Mouse (Mus musculus): ENCODE measurements around the gene Mlip. TPM values are rescaled to one million over a fixed set of nuclear protein-coding genes. Genes with fewer than 3 reads are reported as not detected.

The Mlip gene
- polyA plus RNA-seq, 1 experiment from 2014 or later: 0.46 TPM

DNA sequence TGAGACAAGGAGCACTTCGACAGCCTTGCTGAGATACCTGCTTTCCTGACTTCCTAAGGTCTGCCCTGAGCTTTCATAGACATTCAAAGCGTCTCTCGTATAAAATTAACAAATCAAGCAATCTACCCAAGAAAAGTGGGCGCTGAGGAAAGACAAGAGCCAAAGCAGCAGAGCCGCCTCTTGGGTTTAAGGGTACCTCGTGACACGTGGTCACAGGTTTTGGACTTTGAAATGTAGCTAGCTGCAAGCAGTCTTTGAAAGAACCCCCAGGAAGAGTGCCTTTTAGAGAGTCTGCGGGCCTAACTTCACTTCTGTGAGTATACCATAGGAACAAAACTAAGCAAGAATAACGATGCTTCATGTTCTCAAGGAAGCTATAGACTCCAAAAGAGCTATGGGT is 31.9 kb upstream of the Mlip start:
- 86% methylated on average over 9 of the region's 9 CpGs for WGBS
- ATAC-seq (ENCODE audit: insufficient number of reproducible peaks, insufficient read depth, low FRiP score, low read depth): no peak

GRCm38 (mm10) chr9:77383951-77384350 is 31.2 kb upstream of the Mlip start:
- Histone ChIP-seq H3K4me3 (ENCODE audit: low read depth, low read length) (no peak overlapping the region), H3K9me3 (ENCODE audit: control insufficient read depth, low read depth, low read length) (no peaks in the 10 kb centered on the region), H3K4me1 (ENCODE audit: control insufficient read depth, insufficient read depth, low read length) (peaks cover 7% of the 10 kb centered on the region; the same call in 1 of the 2 replicates), H3K36me3 (ENCODE audit: control insufficient read depth, insufficient read depth, low read length) (no peaks in the 10 kb centered on the region), H3K9ac (replicated peaks; ENCODE audit: low read depth, low read length) (no peak overlapping the region), H3K27me3 (ENCODE audit: control insufficient read depth, insufficient read depth, low read length) (no peaks in the 10 kb centered on the region), H3K4me2 (replicated peaks; ENCODE audit: low read depth, low read length) (no peak overlapping the region), H3K27ac (ENCODE audit: low read length) (no peak overlapping the region)
- no peak for ATAC-seq (ENCODE audit: insufficient number of reproducible peaks, insufficient read depth, low FRiP score, low read depth)
- WGBS: 77% methylated on average over 4 of the region's 4 CpGs

More for the DNA sequence above, 31.9 kb upstream of the Mlip start:
- Histone ChIP-seq H3K27me3 (ENCODE audit: control insufficient read depth, insufficient read depth, low read length) (no peaks in the 10 kb centered on the region), H3K27ac (ENCODE audit: low read length) (no peak overlapping the region), H3K9me3 (ENCODE audit: control insufficient read depth, low read depth, low read length) (no peaks in the 10 kb centered on the region), H3K4me2 (replicated peaks; ENCODE audit: low read depth, low read length) (no peak overlapping the region), H3K4me1 (ENCODE audit: control insufficient read depth, insufficient read depth, low read length) (peaks cover 7% of the 10 kb centered on the region; the same call in 1 of the 2 replicates), H3K4me3 (ENCODE audit: low read depth, low read length) (no peak overlapping the region), H3K9ac (replicated peaks; ENCODE audit: low read depth, low read length) (no peak overlapping the region), H3K36me3 (ENCODE audit: control insufficient read depth, insufficient read depth, low read length) (no peaks in the 10 kb centered on the region)

GRCm38 (mm10) chr9:77382514-77382913 is 29.7 kb upstream of the Mlip start:
- Histone ChIP-seq H3K4me2 (replicated peaks; ENCODE audit: low read depth, low read length) (no peak overlapping the region), H3K4me3 (ENCODE audit: low read depth, low read length) (no peak overlapping the region), H3K9ac (replicated peaks; ENCODE audit: low read depth, low read length) (no peak overlapping the region), H3K27ac (ENCODE audit: low read length) (no peak overlapping the region), H3K36me3 (ENCODE audit: control insufficient read depth, insufficient read depth, low read length) (no peaks in the 10 kb centered on the region), H3K9me3 (ENCODE audit: control insufficient read depth, low read depth, low read length) (no peaks in the 10 kb centered on the region), H3K27me3 (ENCODE audit: control insufficient read depth, insufficient read depth, low read length) (no peaks in the 10 kb centered on the region), H3K4me1 (ENCODE audit: control insufficient read depth, insufficient read depth, low read length) (peaks cover 7% of the 10 kb centered on the region; the same call in 1 of the 2 replicates)
- ATAC-seq (ENCODE audit: insufficient number of reproducible peaks, insufficient read depth, low FRiP score, low read depth): 0 out of 2 replicates have a peak, but pooled peaks have one; percentile 42
- WGBS: 22% methylated on average over 3 of the region's 3 CpGs

DNA sequence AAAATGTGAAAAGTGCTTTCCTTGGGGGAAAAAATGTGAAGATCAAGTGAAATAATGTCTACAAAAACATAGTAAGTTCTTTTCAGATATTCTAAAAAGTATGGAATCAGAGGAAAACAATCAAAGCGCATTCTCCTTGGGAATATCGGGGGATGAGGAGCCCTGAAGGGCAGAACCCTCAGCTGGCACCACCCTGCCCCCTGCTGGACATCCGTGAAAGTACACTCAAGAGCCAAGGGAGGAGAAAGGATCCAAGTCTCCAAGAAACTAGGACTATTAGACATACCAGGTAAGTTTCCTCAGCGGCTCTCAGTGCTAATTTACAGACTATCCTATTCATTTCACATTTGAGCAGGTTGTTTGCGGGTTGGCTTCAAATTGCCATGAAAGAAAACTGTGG is 28.8 kb upstream of the Mlip start:
- no peaks in the 10 kb centered on the region for H3K9me3 ChIP-seq (ENCODE audit: control insufficient read depth, low read depth, low read length)
- 17% methylated on average over 5 of the region's 5 CpGs for WGBS
- no peak overlapping the region for H3K27ac ChIP-seq (ENCODE audit: low read length)
- peaks cover 7% of the 10 kb centered on the region; the same call in 1 of the 2 replicates for H3K4me1 ChIP-seq (ENCODE audit: control insufficient read depth, insufficient read depth, low read length)
- H3K9ac ChIP-seq (replicated peaks; ENCODE audit: low read depth, low read length): no peak overlapping the region
- no peak overlapping the region for H3K4me2 ChIP-seq (replicated peaks; ENCODE audit: low read depth, low read length)
- no peaks in the 10 kb centered on the region for H3K27me3 ChIP-seq (ENCODE audit: control insufficient read depth, insufficient read depth, low read length)
- no peaks in the 10 kb centered on the region for H3K36me3 ChIP-seq (ENCODE audit: control insufficient read depth, insufficient read depth, low read length)
- H3K4me3 ChIP-seq (ENCODE audit: low read depth, low read length): no peak overlapping the region
- ATAC-seq (ENCODE audit: insufficient number of reproducible peaks, insufficient read depth, low FRiP score, low read depth): no peak

DNA sequence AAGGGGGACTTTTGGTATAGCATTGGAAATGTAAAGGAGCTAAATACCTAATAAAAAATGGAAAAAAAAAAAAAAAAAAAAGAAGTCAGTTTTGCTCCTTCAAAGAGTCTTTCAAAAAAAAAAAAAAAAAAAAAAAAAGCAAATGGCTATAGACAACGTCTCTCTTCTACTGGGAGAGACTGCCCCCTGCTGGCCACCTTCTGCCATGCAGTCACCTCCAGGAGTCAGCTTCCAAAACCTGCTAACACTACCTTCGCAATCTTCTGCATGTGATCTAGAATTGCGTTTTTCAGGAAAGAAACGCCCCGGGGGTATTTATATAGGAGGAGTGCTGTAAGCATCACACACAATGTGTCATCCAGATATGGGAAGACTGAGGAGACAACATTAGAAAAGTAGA is 26.9 kb upstream of the Mlip start:
- Histone ChIP-seq H3K4me3 (ENCODE audit: low read depth, low read length) (no peak overlapping the region), H3K4me1 (ENCODE audit: control insufficient read depth, insufficient read depth, low read length) (peaks cover 7% of the 10 kb centered on the region; the same call in 1 of the 2 replicates), H3K36me3 (ENCODE audit: control insufficient read depth, insufficient read depth, low read length) (no peaks in the 10 kb centered on the region), H3K27ac (ENCODE audit: low read length) (no peak overlapping the region), H3K27me3 (ENCODE audit: control insufficient read depth, insufficient read depth, low read length) (no peaks in the 10 kb centered on the region), H3K9me3 (ENCODE audit: control insufficient read depth, low read depth, low read length) (no peaks in the 10 kb centered on the region), H3K4me2 (replicated peaks; ENCODE audit: low read depth, low read length) (no peak overlapping the region), H3K9ac (replicated peaks; ENCODE audit: low read depth, low read length) (no peak overlapping the region)
- 37% methylated on average over 5 of the region's 5 CpGs for WGBS
- no peak for ATAC-seq (ENCODE audit: insufficient number of reproducible peaks, insufficient read depth, low FRiP score, low read depth)

- Histone ChIP-seq H3K27me3 (ENCODE audit: control insufficient read depth, insufficient read depth, low read length) (no peaks in the 10 kb centered on the region), H3K9ac (replicated peaks; ENCODE audit: low read depth, low read length) (no peak overlapping the region), H3K27ac (ENCODE audit: low read length) (no peak overlapping the region), H3K9me3 (ENCODE audit: control insufficient read depth, low read depth, low read length) (no peaks in the 10 kb centered on the region), H3K4me2 (replicated peaks; ENCODE audit: low read depth, low read length) (no peak overlapping the region), H3K4me3 (ENCODE audit: low read depth, low read length) (no peak overlapping the region), H3K4me1 (ENCODE audit: control insufficient read depth, insufficient read depth, low read length) (peaks cover 5% of the 10 kb centered on the region; the same call in 1 of the 2 replicates), H3K36me3 (ENCODE audit: control insufficient read depth, insufficient read depth, low read length) (no peaks in the 10 kb centered on the region)
- WGBS: 61% methylated on average over 10 of the region's 10 CpGs
- no peak for ATAC-seq (ENCODE audit: insufficient number of reproducible peaks, insufficient read depth, low FRiP score, low read depth)
Measured at GRCm38 (mm10) chr9:77377696-77378095, 24.9 kb upstream of the Mlip start.

- no peaks in the 10 kb centered on the region for H3K4me1 ChIP-seq (ENCODE audit: control insufficient read depth, insufficient read depth, low read length)
- H3K36me3 ChIP-seq (ENCODE audit: control insufficient read depth, insufficient read depth, low read length): no peaks in the 10 kb centered on the region
- H3K4me3 ChIP-seq (ENCODE audit: low read depth, low read length): no peak overlapping the region
- no peaks in the 10 kb centered on the region for H3K27me3 ChIP-seq (ENCODE audit: control insufficient read depth, insufficient read depth, low read length)
- no peak overlapping the region for H3K9ac ChIP-seq (replicated peaks; ENCODE audit: low read depth, low read length)
- no peaks in the 10 kb centered on the region for H3K9me3 ChIP-seq (ENCODE audit: control insufficient read depth, low read depth, low read length)
- 65% methylated on average over 10 of the region's 10 CpGs for WGBS
- no peak overlapping the region for H3K27ac ChIP-seq (ENCODE audit: low read length)
- no peak overlapping the region for H3K4me2 ChIP-seq (replicated peaks; ENCODE audit: low read depth, low read length)
- no peak for ATAC-seq (ENCODE audit: insufficient number of reproducible peaks, insufficient read depth, low FRiP score, low read depth)
Measured at GRCm38 (mm10) chr9:77377082-77377481, 24.3 kb upstream of the Mlip start.

- no peak overlapping the region for H3K4me3 ChIP-seq (ENCODE audit: low read depth, low read length)
- H3K36me3 ChIP-seq (ENCODE audit: control insufficient read depth, insufficient read depth, low read length): no peaks in the 10 kb centered on the region
- no peaks in the 10 kb centered on the region for H3K27me3 ChIP-seq (ENCODE audit: control insufficient read depth, insufficient read depth, low read length)
- H3K4me1 ChIP-seq (ENCODE audit: control insufficient read depth, insufficient read depth, low read length): no peaks in the 10 kb centered on the region
- H3K4me2 ChIP-seq (replicated peaks; ENCODE audit: low read depth, low read length): no peak overlapping the region
- no peaks in the 10 kb centered on the region for H3K9me3 ChIP-seq (ENCODE audit: control insufficient read depth, low read depth, low read length)
- H3K27ac ChIP-seq (ENCODE audit: low read length): no peak overlapping the region
- no peak for ATAC-seq (ENCODE audit: insufficient number of reproducible peaks, insufficient read depth, low FRiP score, low read depth)
- H3K9ac ChIP-seq (replicated peaks; ENCODE audit: low read depth, low read length): no peak overlapping the region
- WGBS: 86% methylated on average over 7 of the region's 7 CpGs
Measured at GRCm38 (mm10) chr9:77376561-77376960, 23.8 kb upstream of the Mlip start.

GRCm38 (mm10) chr9:77370706-77371105 is 17.9 kb upstream of the Mlip start:
- no peaks in the 10 kb centered on the region for H3K27me3 ChIP-seq (ENCODE audit: control insufficient read depth, insufficient read depth, low read length)
- H3K9me3 ChIP-seq (ENCODE audit: control insufficient read depth, low read depth, low read length): no peaks in the 10 kb centered on the region
- no peak overlapping the region for H3K4me2 ChIP-seq (replicated peaks; ENCODE audit: low read depth, low read length)
- H3K4me3 ChIP-seq (ENCODE audit: low read depth, low read length): no peak overlapping the region
- no peak overlapping the region for H3K27ac ChIP-seq (ENCODE audit: low read length)
- H3K36me3 ChIP-seq (ENCODE audit: control insufficient read depth, insufficient read depth, low read length): no peaks in the 10 kb centered on the region
- H3K9ac ChIP-seq (replicated peaks; ENCODE audit: low read depth, low read length): no peak overlapping the region
- H3K4me1 ChIP-seq (ENCODE audit: control insufficient read depth, insufficient read depth, low read length): no peaks in the 10 kb centered on the region
- no peak for ATAC-seq (ENCODE audit: insufficient number of reproducible peaks, insufficient read depth, low FRiP score, low read depth)
- WGBS: 73% methylated on average over 3 of the region's 3 CpGs
